Mouse (Mus musculus): ENCODE measurements around the gene Arhgef3.

- TF ChIP-seq MAFK (IDR thresholded peaks at IDR 0.05; ENCODE audit: insufficient read depth, low read depth, low read length) (no peak), ZC3H11A (IDR thresholded peaks at IDR 0.05; ENCODE audit: borderline replicate concordance, low read depth, low read length) (no peak), CHD2 (IDR thresholded peaks at IDR 0.05; ENCODE audit: low read depth, low read length) (no peak), HCFC1 (IDR thresholded peaks at IDR 0.05; ENCODE audit: borderline replicate concordance, insufficient read depth, low read length) (no peak)
Measured at GRCm38 (mm10) chr14:27303294-27303693, 188.6 kb downstream of the Arhgef3 start.

Data from ES-E14 (cell line).